Mouse (Mus musculus) right cerebral cortex, postnatal 10 days (tissue): ENCODE results near the gene Haao.
"Not testable (repeated sequence)": the region's sequence is repeated elsewhere in the genome, so short reads cannot be mapped to it uniquely, and the experiment has no call there.

Experiments used
- DNase-seq, 2 experiments: peaks; one replicate each; pipeline ENCODE4 v3.0.0; 2021; ENCODE audit warnings: low spot score in 2 of 2

Gene Haao

DNA sequence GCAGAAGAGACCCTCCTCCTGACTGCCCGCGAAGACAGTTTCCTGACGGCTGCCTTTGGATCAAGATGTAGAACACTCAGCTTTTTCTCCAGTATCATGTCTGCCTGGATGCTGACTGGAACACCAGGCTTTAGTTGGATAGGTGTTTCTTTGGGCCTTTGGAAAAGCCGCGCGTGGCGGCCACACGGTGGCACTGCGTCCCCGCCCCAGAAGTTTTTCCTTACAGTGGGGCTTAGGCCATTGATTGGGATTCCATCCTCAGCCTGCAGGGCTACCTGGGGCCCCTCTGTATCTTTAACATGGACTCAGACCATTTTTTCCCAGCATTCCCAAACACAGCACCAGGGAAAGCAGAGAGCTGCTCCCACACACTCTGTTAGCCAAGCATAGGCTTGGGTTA lies 18.8 kb upstream of the Haao start:
- DNase-seq, result peak in 1 of 2 experiments; percentile 64

DNA sequence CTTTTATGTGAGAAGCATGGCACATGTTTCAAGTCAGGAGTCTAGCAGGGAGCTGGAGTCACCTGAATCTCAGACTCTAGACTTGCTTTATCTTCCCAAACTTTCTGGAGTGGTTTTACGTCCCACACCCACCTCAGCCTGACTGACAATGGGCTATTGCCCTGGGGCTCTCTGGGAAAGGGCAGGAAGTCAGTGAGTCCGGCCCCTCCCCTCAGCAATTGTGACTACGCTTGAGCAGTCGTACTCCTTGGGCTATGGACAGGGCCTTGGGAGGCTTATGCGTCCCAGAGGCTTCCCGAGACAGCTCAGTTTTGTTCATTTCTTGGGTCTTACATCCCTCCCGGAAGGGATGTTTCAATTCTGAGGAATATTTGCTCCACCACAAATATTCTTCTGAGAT lies 17.6 kb upstream of the Haao start:
- DNase-seq, result no peak

DNA sequence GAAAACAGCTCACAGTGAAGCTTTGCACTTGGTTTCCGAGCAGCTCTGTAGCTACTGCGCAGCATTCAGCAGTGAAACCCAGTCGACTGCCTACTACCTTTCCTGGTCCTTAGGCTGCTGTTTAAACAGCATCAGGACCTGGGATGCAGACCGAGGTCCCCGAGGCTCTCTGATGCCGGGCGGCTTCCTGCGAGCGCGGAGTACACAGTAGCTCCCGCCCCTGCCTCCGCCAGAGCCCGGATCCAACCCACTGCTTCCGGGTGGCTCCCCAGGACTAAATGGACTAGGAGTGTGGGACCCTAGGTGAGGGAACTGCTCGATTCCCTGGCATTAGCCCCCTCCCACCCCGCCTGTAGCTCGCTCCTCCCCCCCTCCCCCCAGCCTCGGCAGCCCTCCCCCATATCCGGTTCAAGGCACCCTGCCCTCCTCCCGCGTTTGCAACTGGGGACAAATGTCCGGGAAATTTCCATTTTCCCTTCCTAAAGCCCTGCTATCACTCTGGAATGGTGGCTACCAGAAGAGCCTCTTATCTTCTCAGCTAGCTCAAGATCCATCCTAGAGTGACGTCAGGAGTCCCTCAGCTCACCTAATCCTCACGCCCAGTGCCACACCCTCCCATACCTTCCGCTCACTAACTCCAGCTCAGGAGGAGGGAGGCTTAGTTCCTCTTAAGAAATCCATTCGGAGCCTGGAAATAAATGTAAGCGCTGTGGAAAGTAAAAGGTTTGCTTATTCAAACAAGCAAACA lies 14.5 kb upstream of the Haao start:
- peak; percentile 81 to 82 for DNase-seq

DNA sequence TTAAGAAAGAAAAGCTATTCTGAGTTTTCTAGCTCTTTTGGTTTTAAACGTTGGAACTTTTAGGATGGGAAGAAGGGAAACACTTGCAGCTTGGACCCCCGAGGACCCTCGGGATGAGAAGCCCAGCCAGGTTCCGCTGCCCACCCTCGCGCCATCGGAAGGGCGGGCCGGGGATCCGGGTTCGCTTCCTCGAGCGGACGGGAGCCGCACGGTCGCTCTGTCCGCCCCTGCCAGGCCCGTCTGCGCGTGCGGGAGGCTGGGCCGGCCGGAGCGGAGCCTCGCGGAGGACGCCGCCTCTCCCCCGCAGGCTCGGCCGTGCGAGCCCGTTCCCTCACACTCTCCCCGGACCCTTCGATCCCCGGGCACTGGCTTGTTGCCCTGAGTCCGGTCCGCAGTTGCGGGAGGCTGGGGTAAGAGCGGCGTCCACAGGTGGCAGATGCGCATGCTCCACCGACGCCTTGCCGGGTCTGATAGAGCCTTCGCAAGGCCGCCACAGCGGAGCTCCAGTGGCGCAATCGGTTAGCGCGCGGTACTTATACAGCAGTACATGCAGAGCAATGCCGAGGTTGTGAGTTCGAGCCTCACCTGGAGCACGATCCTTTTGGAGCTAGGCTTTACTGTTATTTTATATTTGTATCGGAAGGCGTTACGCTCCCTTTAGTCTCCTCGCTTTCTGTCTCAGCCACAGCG lies 13.8 kb upstream of the Haao start:
- DNase-seq, result peak; percentile 95 to 97

DNA sequence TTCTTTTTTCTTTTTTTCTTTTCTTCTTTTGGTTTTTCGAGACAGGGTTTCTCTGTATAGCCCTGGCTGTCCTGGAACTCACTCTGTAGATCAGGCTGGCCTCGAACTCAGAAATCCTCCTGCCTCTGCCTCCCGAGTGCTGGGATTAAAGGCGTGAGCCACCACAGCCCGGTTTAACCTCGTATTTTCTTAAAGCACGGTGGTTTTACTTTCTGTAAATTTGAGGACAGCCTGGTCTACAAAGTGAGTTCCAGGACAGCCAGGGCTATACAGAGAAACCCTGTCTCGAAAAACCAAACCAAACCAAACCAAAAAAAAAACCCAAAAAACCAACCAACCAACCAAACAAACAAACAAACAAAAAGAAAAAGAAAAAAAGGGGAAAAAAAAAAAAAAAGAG lies 13.2 kb upstream of the Haao start:
- DNase-seq, result not testable (repeated sequence)

DNA sequence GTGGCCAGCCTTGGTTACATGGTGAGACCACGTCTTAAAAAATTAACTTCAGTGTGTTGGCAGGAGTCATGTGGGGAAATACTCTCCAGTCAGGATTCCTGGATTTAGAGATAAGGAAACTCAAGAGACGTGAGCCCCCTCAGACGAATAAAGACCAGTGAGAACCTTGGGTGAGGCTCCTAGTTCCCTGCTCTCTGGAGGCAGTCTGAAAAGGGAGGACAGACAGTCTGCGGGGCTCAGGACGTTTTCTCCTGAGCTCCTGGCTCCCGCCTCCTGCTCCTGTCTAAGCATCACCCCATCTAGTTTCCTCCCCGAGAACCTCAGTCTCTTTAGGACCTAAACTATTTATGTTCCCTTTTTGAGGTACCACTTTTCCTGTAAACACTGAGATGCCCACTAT lies 12.5 kb upstream of the Haao start:
- no peak for DNase-seq

DNA sequence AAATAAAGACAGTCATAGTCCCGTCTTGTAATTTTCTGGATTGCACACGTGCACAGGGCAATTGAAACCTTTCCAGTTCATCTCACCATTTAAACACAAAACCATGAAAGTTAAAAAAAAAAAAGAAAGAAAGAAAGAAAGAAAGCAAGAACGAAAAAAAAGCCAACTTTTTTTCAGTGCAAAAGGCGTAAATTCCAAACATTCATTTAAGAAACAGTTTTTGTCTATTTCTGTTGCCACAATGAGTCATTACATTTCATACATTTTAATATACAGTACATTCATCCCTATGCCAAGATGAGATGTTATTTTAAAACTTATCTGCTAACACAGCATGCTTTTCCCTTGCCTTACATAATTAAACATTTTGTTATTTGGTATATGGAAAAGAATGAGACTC lies 11.9 kb upstream of the Haao start:
- no peak for DNase-seq

DNA sequence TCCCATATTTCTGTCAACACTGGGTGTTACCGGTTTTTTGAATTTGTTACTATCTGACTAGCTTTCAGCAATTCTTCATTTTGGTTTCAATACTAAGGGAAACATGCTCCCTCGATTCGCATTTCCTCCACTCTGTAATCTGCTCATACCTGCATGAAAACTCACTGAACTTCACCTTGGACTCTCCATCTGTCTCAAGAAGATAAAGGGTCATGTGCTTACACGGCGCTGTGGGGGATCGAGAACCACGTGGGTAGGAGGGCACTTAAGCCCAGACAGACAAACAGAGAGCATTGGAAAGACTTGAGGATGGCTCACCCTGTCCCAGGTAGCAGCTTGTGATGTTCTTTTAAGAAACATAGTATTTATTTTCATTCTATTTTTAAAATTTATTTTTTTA lies 10.7 kb upstream of the Haao start:
- DNase-seq, result no peak

DNA sequence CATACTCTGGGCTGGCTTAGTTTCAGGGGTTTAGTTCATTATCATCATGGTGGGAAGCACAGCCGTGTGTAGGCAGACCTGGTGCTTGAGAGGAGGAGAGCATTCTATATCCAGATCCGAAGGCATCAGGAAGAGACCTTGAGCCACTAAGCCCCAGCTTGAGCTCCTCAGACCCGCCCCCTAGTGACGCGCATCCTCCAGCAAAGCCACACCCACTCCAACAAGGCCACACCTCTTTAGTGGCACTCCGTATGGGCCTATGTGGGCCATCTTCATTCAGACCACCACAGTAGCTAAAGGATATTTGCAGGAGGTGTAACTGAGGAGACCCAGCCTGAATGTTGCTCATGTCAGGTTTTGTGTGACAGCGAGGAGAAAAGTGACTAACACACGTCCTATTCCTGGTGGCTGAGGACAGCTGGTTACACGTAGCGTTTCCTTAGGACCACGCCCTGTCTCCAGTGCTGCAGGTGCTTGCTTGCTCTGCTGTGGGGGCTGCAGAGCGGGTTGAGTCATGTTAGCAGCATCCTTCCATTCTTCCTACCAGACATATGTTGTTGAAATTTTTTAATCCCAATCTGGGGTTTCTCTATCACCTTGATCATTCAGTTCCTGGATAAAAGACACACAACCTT lies 6.6 kb upstream of the Haao start:
- DNase-seq, result no peak

DNA sequence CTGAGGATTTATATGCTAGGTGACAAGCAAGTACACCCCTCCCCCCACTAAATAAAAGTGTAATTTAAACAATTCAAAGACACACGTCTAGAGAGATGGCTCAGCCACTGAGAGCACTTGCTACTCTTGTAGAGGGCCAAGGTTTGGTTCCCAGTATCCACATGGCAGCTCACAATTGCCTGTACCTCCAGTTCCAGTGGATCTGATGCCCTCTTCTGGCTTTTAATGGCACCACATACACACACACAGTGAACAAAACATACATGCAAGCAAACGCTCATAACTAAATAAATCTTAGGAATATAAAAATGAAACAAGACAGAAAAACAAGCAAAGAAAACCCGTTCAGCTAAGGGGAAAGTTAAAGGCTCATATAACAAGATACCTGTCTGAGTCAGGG lies 6.1 kb upstream of the Haao start:
- DNase-seq, result no peak

DNA sequence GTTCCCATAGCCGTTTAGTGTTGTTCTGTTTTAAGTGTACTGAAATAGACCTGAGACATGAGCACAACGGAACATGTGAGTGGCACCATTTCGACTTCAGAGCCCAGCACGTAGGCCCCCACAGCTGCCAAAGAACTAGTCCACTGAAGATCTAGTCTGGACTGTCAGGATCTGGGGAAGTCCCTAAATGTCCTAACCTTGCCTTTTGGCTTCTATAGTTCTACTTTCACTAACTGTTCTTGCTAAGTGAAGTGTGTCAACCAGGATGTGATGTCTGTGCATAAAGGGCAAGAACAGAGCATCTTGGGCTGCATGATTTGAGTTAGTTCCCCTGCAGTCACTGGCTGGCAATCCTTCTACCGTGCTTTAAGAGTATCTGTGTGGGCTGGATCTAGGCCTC lies 3.1 kb upstream of the Haao start:
- DNase-seq, result no peak

DNA sequence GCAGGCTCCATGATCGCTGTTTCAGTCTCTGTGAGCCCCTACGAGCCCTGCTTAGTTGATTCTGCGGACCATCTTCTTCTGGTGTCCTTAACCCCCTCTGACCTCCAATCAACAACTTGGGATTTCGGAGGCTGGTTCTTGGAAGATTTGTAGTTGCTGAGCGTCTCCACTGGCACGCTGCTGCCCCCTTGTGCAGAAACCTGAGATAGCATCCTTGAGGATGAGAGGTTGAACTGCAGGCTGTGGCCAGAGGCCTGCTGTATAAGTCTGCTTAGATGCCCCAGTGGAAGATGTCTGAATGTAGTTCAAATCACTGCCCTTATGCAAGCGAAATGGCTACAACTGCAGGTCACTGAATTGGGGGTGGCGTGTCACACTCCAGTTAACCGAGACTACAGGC lies 2.7 kb upstream of the Haao start:
- DNase-seq, result peak; percentile 86 to 92

DNA sequence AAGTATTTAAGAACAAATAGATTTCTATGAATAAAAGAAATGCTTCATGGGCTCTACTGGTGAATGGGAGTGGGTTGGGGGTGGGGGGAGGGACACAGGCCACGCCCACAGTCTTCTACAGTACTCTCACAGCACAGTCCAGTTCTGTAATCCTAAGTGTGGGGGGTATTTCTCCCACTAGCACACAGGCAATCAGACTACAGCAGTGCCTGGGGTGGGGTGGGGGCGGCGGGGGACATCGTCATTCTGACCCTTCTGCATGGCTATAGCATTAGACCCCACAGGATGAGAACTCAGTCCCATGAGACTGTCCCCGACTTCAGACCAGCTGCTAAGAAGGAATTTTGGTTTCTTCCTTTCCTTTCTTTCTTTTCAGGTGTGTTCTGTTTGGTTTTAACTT lies 2.0 kb upstream of the Haao start:
- DNase-seq, result no peak

DNA sequence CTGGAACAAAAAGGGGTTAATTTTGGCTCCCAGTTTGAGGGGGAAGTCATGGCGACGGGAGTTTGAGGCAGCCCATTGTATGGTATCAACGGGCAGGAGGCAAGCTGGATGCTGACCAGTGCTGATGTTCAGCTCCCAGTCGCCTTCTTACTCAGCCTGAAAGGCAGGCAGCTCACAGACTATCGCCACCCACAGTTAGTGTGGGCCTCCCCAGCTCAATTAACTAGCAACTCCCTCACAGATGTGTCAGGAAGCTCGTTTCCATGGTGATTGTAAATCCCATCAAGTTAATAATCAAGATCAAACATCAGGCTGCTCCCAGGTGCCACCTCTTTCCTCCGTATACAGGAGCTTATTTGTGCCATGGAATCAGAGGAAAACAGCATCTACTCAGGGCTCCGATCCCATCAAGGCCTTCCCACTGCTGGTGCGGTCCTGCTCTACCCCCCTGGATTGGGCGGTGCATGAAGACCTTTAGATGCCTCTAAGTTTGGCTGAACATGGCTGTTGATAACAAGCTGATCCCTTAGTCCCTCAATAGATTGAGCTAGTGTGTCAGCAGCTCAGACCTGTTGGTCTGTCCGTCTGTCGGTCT lies 1.4 kb upstream of the Haao start:
- no peak for DNase-seq

DNA sequence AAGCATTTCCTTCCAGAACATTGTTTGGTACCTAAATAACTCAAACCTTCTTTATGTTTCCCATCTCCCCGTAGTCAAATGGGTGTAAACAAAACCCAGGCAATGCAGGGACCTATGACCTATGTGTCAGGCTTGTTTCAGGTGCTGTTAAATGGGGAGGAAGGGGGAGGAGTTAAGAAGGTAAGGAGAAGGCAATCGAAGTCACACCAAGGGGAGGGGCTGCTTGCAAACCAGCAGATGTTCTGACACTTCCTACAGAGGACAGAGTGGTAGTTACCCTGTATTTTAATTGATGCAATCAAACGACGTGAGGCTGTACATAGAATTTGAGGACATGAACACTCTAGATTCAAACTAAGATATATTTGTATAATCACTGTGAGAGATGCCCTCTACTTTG lies 719 bp upstream of the Haao start:
- no peak for DNase-seq

DNA sequence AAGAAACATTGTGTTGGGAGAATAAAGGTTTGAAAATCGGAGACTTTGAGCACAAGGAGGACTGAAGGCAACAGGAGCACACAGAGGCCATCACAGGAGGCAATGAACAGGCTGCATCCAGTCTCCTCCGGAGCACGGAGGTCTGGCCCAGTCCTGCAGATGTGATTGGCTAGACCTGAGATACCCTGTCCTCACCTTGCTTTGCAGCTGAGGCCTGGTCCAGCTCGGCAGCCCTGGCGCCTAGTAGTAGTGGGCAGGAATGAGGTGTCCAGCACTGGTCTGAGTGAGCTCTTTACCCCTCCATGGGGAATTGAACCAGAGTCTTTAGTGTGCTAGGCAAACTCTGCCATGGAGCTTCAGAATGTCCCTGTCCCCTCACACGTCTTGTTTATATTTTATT lies 663 bp downstream of the Haao start:
- no peak for DNase-seq

DNA sequence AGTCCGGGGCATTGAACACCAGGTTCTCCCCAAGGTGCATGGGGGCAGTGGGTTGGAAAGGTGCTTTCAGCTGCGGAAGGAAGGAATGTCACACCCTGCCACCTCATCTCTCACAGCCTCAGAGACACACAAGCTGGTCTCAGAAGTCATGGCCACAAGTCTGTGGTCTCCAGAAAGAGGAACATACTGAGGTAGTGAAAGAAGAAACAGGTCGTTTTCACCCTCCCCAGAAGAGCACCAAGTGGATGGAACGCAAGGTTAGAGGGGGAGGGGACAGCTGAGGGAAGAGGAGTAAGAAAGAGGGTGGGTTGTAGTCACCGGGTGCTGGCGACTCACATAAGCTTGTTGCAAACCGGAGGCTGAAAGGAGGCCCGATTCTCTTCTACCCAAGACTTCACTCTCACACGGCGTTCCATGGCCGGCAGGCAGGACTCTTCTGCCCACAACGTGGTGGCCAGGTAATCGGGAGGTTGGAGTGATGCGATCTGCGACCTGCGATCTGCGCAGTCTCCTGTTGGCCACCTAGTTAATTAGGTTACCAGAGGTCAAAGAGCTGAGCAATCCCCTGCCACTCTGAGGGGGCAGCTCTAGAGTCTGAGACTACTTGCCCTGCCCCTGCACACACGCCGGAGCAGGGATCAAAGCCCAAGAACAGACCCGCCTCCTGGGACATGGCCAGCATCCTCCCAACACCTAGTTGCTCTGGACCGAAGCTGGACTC lies 1.3 kb downstream of the Haao start:
- DNase-seq, result no peak

DNA sequence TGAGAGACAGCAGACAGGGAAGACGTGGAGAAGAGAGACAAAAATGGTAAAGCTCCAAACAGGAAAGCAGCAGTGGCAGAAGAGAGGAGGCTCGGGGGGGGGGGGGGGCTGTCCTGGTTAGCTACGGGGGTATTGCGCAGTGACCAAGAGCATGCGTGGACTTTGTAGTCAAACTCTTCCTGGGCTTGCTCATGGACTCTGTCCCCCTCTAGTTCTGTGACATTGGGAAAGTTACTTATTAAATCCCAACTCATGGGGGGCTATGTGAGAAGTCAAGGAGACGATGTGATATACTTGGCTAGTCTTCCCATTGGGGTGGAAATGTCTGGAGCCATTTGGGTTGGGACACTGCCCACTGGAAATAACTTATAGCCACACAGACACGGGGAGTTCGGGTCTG lies 2.2 kb downstream of the Haao start:
- no peak for DNase-seq

DNA sequence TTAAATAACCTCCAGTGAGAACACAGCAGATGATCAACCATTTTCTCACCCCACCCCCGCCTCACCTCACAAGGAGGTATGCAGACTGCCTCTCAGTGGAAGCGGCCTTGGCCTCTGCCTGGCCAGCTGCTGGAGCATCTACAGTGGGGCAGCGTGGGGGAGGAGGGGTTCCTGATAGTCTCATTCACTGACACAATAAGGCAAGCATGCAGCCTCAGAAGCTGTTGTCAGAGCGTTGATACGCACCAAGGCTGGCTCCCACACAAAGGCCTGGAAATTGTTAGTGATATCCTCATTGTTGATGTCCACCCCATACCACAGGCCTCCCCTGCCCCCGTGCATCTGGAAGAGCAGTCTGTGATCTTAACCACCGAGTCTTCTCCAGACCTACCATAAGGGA lies 4.0 kb downstream of the Haao start:
- DNase-seq, result no peak

DNA sequence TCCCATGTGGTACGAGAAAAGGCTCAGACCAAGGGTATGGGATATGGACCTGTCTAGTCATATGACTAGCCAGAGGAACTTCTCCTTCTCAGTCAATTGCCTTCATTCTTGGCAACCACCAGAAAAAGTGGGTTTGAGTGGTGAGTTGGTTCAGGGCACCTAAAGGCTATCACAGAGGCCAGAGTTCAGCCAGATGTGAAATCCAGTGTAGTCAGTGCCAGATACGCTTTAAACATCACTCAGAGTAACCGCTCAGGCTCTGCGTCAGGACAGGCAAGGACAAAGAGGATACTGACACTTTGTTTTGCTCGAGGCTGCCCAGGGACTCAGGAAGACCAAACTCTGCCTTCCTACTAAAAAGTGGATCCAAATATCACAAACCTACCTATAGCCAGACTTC lies 6.8 kb downstream of the Haao start:
- no peak for DNase-seq

DNA sequence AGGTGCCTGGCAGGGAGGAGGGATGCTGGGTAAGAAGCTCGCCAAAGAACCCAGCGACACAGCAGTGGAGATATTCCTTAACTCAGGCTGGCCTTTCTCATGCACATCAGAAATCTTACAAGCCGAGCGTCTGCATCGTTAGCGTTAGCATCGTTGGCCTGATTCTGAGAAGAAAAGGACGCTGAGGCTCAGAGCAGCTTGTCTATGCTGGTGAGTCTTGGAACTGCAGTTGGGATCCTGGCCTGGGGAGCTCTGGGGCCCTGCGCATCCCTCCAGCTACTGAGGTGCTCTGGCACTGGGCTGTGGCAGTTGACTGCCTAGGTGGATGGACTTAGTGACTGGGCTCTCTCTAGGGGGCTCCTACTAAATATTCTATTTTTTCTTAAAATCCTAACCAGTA lies 8.6 kb downstream of the Haao start:
- DNase-seq, result no peak

DNA sequence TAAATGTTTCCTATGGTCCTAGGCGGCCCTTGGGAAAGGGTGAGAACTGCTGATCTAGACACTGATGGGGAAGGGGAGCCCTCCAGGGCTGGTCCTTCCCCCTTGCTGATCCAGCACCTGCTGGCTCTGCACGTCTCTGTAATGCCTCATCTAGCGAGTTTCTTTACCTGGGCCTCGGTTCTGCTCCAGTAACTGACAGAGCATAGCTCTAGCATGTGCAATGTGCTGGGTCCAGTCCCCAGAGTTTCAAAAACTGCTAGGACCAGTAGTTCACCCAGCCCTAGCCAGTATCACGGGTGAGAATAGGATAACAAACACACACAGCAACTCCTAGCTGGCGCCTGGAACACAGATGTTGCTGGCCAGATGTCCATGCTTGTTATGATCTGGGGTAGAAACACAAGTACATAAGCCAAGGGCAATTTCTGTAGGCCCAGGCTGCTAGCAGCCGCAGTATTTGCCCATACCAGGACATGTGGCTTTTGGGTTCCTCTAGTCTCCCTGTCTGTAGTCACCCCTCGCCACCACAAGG lies 10.0 kb downstream of the Haao start:
- no peak for DNase-seq
